Mouse (Mus musculus) E14TG2a.4 (cell line): ENCODE data around the gene Cdh22.

Source experiments
- CTCF ChIP-seq: conservative IDR thresholded peaks from 2 replicates; pipeline ENCODE4 v1.5.1; 2014; ENCODE audit warnings: low read length
- NANOG ChIP-seq: IDR thresholded peaks from 2 replicates; pipeline ENCODE4 v1.6.1; 2014; ENCODE audit warnings: borderline replicate concordance, low read length, mixed read lengths
- POU5F1 ChIP-seq: IDR thresholded peaks from 2 replicates; pipeline ENCODE4 v1.6.1; 2014; ENCODE audit warnings: low read length, borderline replicate concordance

- no peak for TF ChIP-seq CTCF
- TF ChIP-seq POU5F1 = no peak
- TF ChIP-seq NANOG = no peak
Measured at GRCm38 (mm10) chr2:165100749-165101148, 133.9 kb downstream of the Cdh22 start.
